Mouse (Mus musculus): ENCODE measurements around the gene Igsf8.

Gene Igsf8

GRCm38 (mm10) chr1:172347382-172347781, 85.9 kb downstream of the Igsf8 start:
- no peak for DNase-seq (ENCODE audit: low read depth)

GRCm38 (mm10) chr1:172349504-172349903, 88.1 kb downstream of the Igsf8 start:
- no peak for DNase-seq (ENCODE audit: low read depth)

- DNase-seq (ENCODE audit: low read depth): no peak
Observed at GRCm38 (mm10) chr1:172349916-172350812, 88.7 kb downstream of the Igsf8 start.

- no peak for DNase-seq (ENCODE audit: low read depth)
Observed at GRCm38 (mm10) chr1:172352001-172352400, 90.6 kb downstream of the Igsf8 start.

- peak; percentile 34 for DNase-seq (ENCODE audit: low read depth)
Observed at GRCm38 (mm10) chr1:172352453-172352852, 91.0 kb downstream of the Igsf8 start.

GRCm38 (mm10) chr1:172355336-172355735, 93.9 kb downstream of the Igsf8 start:
- DNase-seq (ENCODE audit: low read depth): no peak

GRCm38 (mm10) chr1:172357550-172357949, 96.1 kb downstream of the Igsf8 start:
- peak; percentile 61 for DNase-seq (ENCODE audit: low read depth)

- DNase-seq (ENCODE audit: low read depth): no peak
Observed at GRCm38 (mm10) chr1:172358341-172358740, 96.9 kb downstream of the Igsf8 start.

- DNase-seq (ENCODE audit: low read depth): peak; percentile 78
Observed at GRCm38 (mm10) chr1:172364684-172365083, 103.2 kb downstream of the Igsf8 start.

GRCm38 (mm10) chr1:172368768-172369418, 107.5 kb downstream of the Igsf8 start:
- peak; percentile 52 for DNase-seq (ENCODE audit: low read depth)
